Mouse (Mus musculus): ENCODE measurements around the gene Pepd. TPM values are rescaled to one million over a fixed set of nuclear protein-coding genes. Genes with fewer than 3 reads are reported as not detected.

Pepd gene
- polyA plus RNA-seq, 1 experiment from 2014 or later = 150 TPM

GRCm38 (mm10) chr7:34988488-34988887, 76.3 kb downstream of the Pepd start:
- Histone ChIP-seq H3K27ac (no peak overlapping the region), H3K4me3 (replicated peaks; ENCODE audit: low read depth, low read length) (no peak overlapping the region), H3K4me1 (replicated peaks; ENCODE audit: insufficient read depth, low read length) (peaks cover 12% of the 10 kb centered on the region; the same call in 1 of the 2 replicates), H3K9ac (ENCODE audit: low read depth, low read length) (no peak overlapping the region), H3K9me3 (replicated peaks; ENCODE audit: low read length) (no peaks in the 10 kb centered on the region), H3K27me3 (ENCODE audit: insufficient read depth, low read length) (no peaks in the 10 kb centered on the region), H3K36me3 (ENCODE audit: insufficient read depth, low read length) (no peaks in the 10 kb centered on the region), H3K4me2 (ENCODE audit: low read length) (no peak overlapping the region)
- DNase-seq (ENCODE audit: low spot score) (no peak), ATAC-seq (replicated peaks; ENCODE audit: low FRiP score, low read depth) (no peak)
- TF ChIP-seq CTCF (IDR thresholded peaks at IDR 0.05; ENCODE audit: low read depth) = no peak
- WGBS = 57% methylated on average over 3 of the region's 3 CpGs

GRCm38 (mm10) chr7:34991731-34992246, 79.6 kb downstream of the Pepd start:
- TF ChIP-seq CTCF (IDR thresholded peaks at IDR 0.05; ENCODE audit: low read depth) = no peak
- Histone ChIP-seq H3K9ac (ENCODE audit: low read depth, low read length) (no peak overlapping the region), H3K4me2 (ENCODE audit: low read length) (no peak overlapping the region), H3K4me1 (replicated peaks; ENCODE audit: insufficient read depth, low read length) (no peaks in the 10 kb centered on the region), H3K27ac (no peak overlapping the region), H3K4me3 (replicated peaks; ENCODE audit: low read depth, low read length) (no peak overlapping the region), H3K27me3 (ENCODE audit: insufficient read depth, low read length) (no peaks in the 10 kb centered on the region), H3K9me3 (replicated peaks; ENCODE audit: low read length) (no peaks in the 10 kb centered on the region), H3K36me3 (ENCODE audit: insufficient read depth, low read length) (no peaks in the 10 kb centered on the region)
- ATAC-seq (replicated peaks; ENCODE audit: low FRiP score, low read depth) (no peak), DNase-seq (ENCODE audit: low spot score) (no peak)
- WGBS = 84% methylated on average over 6 of the region's 6 CpGs

GRCm38 (mm10) chr7:34992766-34993165, 80.6 kb downstream of the Pepd start:
- WGBS = 98% methylated on average over 3 of the region's 3 CpGs

GRCm38 (mm10) chr7:34995872-34996662, 83.9 kb downstream of the Pepd start:
- Histone ChIP-seq H3K4me3 (replicated peaks; ENCODE audit: low read depth, low read length) (no peak overlapping the region), H3K9me3 (replicated peaks; ENCODE audit: low read length) (no peaks in the 10 kb centered on the region), H3K27ac (no peak overlapping the region), H3K27me3 (ENCODE audit: insufficient read depth, low read length) (no peaks in the 10 kb centered on the region), H3K4me1 (replicated peaks; ENCODE audit: insufficient read depth, low read length) (no peaks in the 10 kb centered on the region), H3K36me3 (ENCODE audit: insufficient read depth, low read length) (no peaks in the 10 kb centered on the region), H3K4me2 (ENCODE audit: low read length) (no peak overlapping the region), H3K9ac (ENCODE audit: low read depth, low read length) (no peak overlapping the region)
- ATAC-seq (replicated peaks; ENCODE audit: low FRiP score, low read depth) = no peak
- no peak for TF ChIP-seq CTCF (IDR thresholded peaks at IDR 0.05; ENCODE audit: low read depth)
- no peak for DNase-seq (ENCODE audit: low spot score)
- 82% methylated on average over 7 of the region's 7 CpGs for WGBS

More at GRCm38 (mm10) chr7:34992766-34993165, 80.6 kb downstream of the Pepd start:
- H3K9me3 ChIP-seq (replicated peaks; ENCODE audit: low read length) = no peaks in the 10 kb centered on the region
- H3K27ac ChIP-seq = no peak overlapping the region
- no peak overlapping the region for H3K4me2 ChIP-seq (ENCODE audit: low read length)
- no peaks in the 10 kb centered on the region for H3K4me1 ChIP-seq (replicated peaks; ENCODE audit: insufficient read depth, low read length)
- ATAC-seq (replicated peaks; ENCODE audit: low FRiP score, low read depth) = no peak
- H3K4me3 ChIP-seq (replicated peaks; ENCODE audit: low read depth, low read length) = no peak overlapping the region
- H3K36me3 ChIP-seq (ENCODE audit: insufficient read depth, low read length) = no peaks in the 10 kb centered on the region
- no peaks in the 10 kb centered on the region for H3K27me3 ChIP-seq (ENCODE audit: insufficient read depth, low read length)
- no peak for DNase-seq (ENCODE audit: low spot score)
- H3K9ac ChIP-seq (ENCODE audit: low read depth, low read length) = no peak overlapping the region
- no peak for TF ChIP-seq CTCF (IDR thresholded peaks at IDR 0.05; ENCODE audit: low read depth)

- no peaks in the 10 kb centered on the region for H3K4me1 ChIP-seq (replicated peaks; ENCODE audit: insufficient read depth, low read length)
- peak; percentile 78 for TF ChIP-seq CTCF (IDR thresholded peaks at IDR 0.05; ENCODE audit: low read depth)
- no peak overlapping the region for H3K9ac ChIP-seq (ENCODE audit: low read depth, low read length)
- no peaks in the 10 kb centered on the region for H3K27me3 ChIP-seq (ENCODE audit: insufficient read depth, low read length)
- no peak overlapping the region for H3K4me3 ChIP-seq (replicated peaks; ENCODE audit: low read depth, low read length)
- H3K9me3 ChIP-seq (replicated peaks; ENCODE audit: low read length) = no peaks in the 10 kb centered on the region
- no peaks in the 10 kb centered on the region for H3K36me3 ChIP-seq (ENCODE audit: insufficient read depth, low read length)
- no peak overlapping the region for H3K27ac ChIP-seq
- DNase-seq (ENCODE audit: low spot score) = peak; percentile 68
- 39% methylated on average over 6 of the region's 6 CpGs for WGBS
- H3K4me2 ChIP-seq (ENCODE audit: low read length) = no peak overlapping the region
- no peak for ATAC-seq (replicated peaks; ENCODE audit: low FRiP score, low read depth)
Measured at GRCm38 (mm10) chr7:35000839-35001238, 88.7 kb downstream of the Pepd start.

GRCm38 (mm10) chr7:35003171-35003737, 91.1 kb downstream of the Pepd start:
- no peak for TF ChIP-seq CTCF (IDR thresholded peaks at IDR 0.05; ENCODE audit: low read depth)
- Histone ChIP-seq H3K36me3 (ENCODE audit: insufficient read depth, low read length) (no peaks in the 10 kb centered on the region), H3K9me3 (replicated peaks; ENCODE audit: low read length) (no peaks in the 10 kb centered on the region), H3K4me3 (replicated peaks; ENCODE audit: low read depth, low read length) (no peak overlapping the region), H3K4me1 (replicated peaks; ENCODE audit: insufficient read depth, low read length) (no peaks in the 10 kb centered on the region), H3K27ac (no peak overlapping the region), H3K9ac (ENCODE audit: low read depth, low read length) (no peak overlapping the region), H3K27me3 (ENCODE audit: insufficient read depth, low read length) (no peaks in the 10 kb centered on the region), H3K4me2 (ENCODE audit: low read length) (no peak overlapping the region)
- DNase-seq (ENCODE audit: low spot score) = no peak
- no peak for ATAC-seq (replicated peaks; ENCODE audit: low FRiP score, low read depth)
- WGBS = 81% methylated on average over 7 of the region's 7 CpGs
